Mouse (Mus musculus) T-helper 1 cell (primary cell): ENCODE data around the gene Sox15.
"Not testable (repeated sequence)": the region's sequence is repeated elsewhere in the genome, so short reads cannot be mapped to it uniquely, and the experiment has no call there.

ENCODE experiments used
- in situ Hi-C: fragments of 300-600 bp; cut with MboI, MseI; formaldehyde crosslinking; loops from one replicate; pipeline ENCODE4 v1.15.1; 2025; ENCODE audit warnings: high pct_unique_total_duplicates

Gene Sox15

GRCm38 (mm10) chr11:69697396-69697795 lies 42.3 kb downstream of the Sox15 start:
- in situ Hi-C loops: no loop called here

- in situ Hi-C loops: no loop called here
These were observed 43.5 kb downstream of the Sox15 start for GRCm38 (mm10) chr11:69698574-69698973.

- in situ Hi-C loops: no loop called here
These were observed 44.5 kb downstream of the Sox15 start for GRCm38 (mm10) chr11:69699595-69699994.

- in situ Hi-C loops: not testable (repeated sequence)
These were observed 47.8 kb downstream of the Sox15 start for GRCm38 (mm10) chr11:69702886-69703285.

- in situ Hi-C loops: not testable (repeated sequence)
These were observed 48.3 kb downstream of the Sox15 start for GRCm38 (mm10) chr11:69703381-69703780.

GRCm38 (mm10) chr11:69703814-69704612 lies 48.9 kb downstream of the Sox15 start:
- in situ Hi-C loops: no loop called here

- in situ Hi-C loops: no loop called here
These were observed 49.5 kb downstream of the Sox15 start for GRCm38 (mm10) chr11:69704613-69705010.
